Mouse (Mus musculus) midbrain, embryonic 15.5 days (tissue): Measurements from ENCODE around the gene Ccdc17. TPM values are rescaled to one million over a fixed set of nuclear protein-coding genes. Genes with fewer than 3 reads are reported as not detected.
A peak's percentile ranks its signal among the peaks of the same experiment; 100 is the strongest.

Experiments used
- ATAC-seq: fragments of 200-750 bp; cut with Nextera tagmentation; replicated peaks from 2 replicates; pipeline ENCODE4 v1.8.0; 2017; ENCODE audit warnings: moderate TSS enrichment
- H3K27ac ChIP-seq: fragments of 300-500 bp; sonication (generic); 2 replicates; pipeline ENCODE4 v1.5.1; 2015; ENCODE audit warnings: mild to moderate bottlenecking, inconsistent platforms
- H3K27me3 ChIP-seq: fragments of 300-500 bp; sonication (generic); replicated peaks from 2 replicates; pipeline ENCODE4 v1.6.1; 2015; ENCODE audit warnings: inconsistent platforms
- H3K36me3 ChIP-seq: fragments of 300-500 bp; sonication (generic); replicated peaks from 2 replicates; pipeline ENCODE4 v1.6.1; 2015; ENCODE audit warnings: inconsistent platforms
- H3K4me1 ChIP-seq: fragments of 300-500 bp; sonication (generic); 2 replicates; pipeline ENCODE4 v1.6.1; 2015; ENCODE audit warnings: inconsistent platforms
- H3K4me2 ChIP-seq: fragments of 300-500 bp; sonication (generic); 2 replicates; pipeline ENCODE4 v1.6.1; 2015; ENCODE audit warnings: inconsistent platforms, mild to moderate bottlenecking, moderate library complexity
- H3K4me3 ChIP-seq: fragments of 300-500 bp; sonication (generic); 2 replicates; pipeline ENCODE4 v1.5.1; 2015; ENCODE audit warnings: mild to moderate bottlenecking, inconsistent platforms
- H3K9ac ChIP-seq: fragments of 300-500 bp; sonication (generic); 2 replicates; pipeline ENCODE4 v1.6.1; 2015; ENCODE audit warnings: mild to moderate bottlenecking, inconsistent platforms
- H3K9me3 ChIP-seq: fragments of 300-500 bp; sonication (generic); 2 replicates; pipeline ENCODE4 v1.6.1; 2016; ENCODE audit warnings: inconsistent platforms
- WGBS: fragments of 180-500 bp; shearing (Covaris S2); methylation state at CpG from one replicate; pipeline ENCODE4 v1.1.7; 2015; ENCODE audit warnings: mixed read lengths; 5-methylcytosine and 5-hydroxymethylcytosine counted together
- polyA plus RNA-seq: library from polyadenylated mRNA; unstranded; fragments of >200 nt; fragmentation: Nextera tagmentation; extraction: Ambion mirVana; gene quantifications from 2 replicates; pipeline ENCODE4 v1.2.1, GENCODE M21; 2015

Gene Ccdc17
- polyA plus RNA-seq, 1 experiment from 2014 or later: 6.7 TPM

GRCm38 (mm10) chr4:116615237-116615636 lies 18.8 kb downstream of the Ccdc17 start:
- Histone ChIP-seq H3K4me2 (no peak overlapping the region), H3K4me3 (no peak overlapping the region), H3K27me3 (no peaks in the 10 kb centered on the region), H3K27ac (no peak overlapping the region), H3K36me3 (peaks cover 26% of the 10 kb centered on the region), H3K9ac (no peak overlapping the region), H3K4me1 (no peaks in the 10 kb centered on the region), H3K9me3 (no peaks in the 10 kb centered on the region)
- WGBS: 98% methylated on average over 2 of the region's 2 CpGs
- no peak for ATAC-seq

GRCm38 (mm10) chr4:116624831-116625230 lies 28.4 kb downstream of the Ccdc17 start:
- peaks cover 5% of the 10 kb centered on the region; the same call in 1 of the 2 replicates for H3K36me3 ChIP-seq
- WGBS: 98% methylated on average over 4 of the region's 4 CpGs
- H3K27me3 ChIP-seq: no peaks in the 10 kb centered on the region
- H3K9ac ChIP-seq: no peak overlapping the region
- H3K4me2 ChIP-seq: no peak overlapping the region
- no peaks in the 10 kb centered on the region for H3K9me3 ChIP-seq
- H3K4me1 ChIP-seq: peaks cover 23% of the 10 kb centered on the region
- H3K27ac ChIP-seq: no peak overlapping the region
- no peak overlapping the region for H3K4me3 ChIP-seq
- ATAC-seq: no peak

DNA sequence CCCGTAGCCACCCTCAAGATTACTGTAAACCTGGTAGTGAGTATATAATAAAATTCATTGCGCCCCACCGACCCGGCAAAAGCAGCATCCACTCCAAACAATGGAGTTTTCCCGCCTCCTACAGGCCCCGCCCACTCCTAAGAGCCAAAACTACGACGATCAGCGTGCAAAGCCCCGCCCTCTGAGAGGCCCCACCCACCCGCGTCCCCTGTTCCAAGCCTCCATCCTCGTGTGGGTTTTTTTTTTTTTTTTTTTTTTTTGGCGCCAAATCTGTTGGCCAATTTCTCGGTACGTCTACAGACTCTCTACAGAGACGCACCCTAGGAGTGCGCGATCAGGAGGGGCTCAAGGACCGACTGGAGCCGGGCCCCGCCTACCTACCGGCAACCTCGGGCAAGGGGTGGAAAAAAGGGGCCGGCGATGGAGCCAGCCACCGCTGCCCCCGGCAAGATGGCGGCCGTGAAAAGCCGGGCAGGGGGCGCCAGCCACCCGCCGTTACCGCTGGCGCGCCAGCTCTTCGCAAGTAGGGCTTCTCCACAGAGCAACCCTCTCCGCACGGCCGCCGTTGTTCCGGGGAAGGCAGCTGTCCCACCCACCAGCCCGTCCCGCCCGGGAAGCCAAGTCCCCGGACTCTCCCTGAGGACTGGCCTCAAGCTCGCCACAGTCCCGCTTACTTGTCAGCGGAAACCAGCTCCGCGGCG lies 30.4 kb downstream of the Ccdc17 start:
- Histone ChIP-seq H3K27ac (peak overlapping the region; percentile 96), H3K27me3 (no peaks in the 10 kb centered on the region), H3K9me3 (no peaks in the 10 kb centered on the region), H3K4me1 (peaks cover 23% of the 10 kb centered on the region), H3K4me2 (peak overlapping the region; percentile 71), H3K4me3 (peak overlapping the region; percentile 98), H3K9ac (peak overlapping the region; percentile 86), H3K36me3 (no peaks in the 10 kb centered on the region; the same call in 1 of the 2 replicates)
- under 1% methylated on average over 52 of the region's 53 CpGs for WGBS
- peak; percentile 81 for ATAC-seq

DNA sequence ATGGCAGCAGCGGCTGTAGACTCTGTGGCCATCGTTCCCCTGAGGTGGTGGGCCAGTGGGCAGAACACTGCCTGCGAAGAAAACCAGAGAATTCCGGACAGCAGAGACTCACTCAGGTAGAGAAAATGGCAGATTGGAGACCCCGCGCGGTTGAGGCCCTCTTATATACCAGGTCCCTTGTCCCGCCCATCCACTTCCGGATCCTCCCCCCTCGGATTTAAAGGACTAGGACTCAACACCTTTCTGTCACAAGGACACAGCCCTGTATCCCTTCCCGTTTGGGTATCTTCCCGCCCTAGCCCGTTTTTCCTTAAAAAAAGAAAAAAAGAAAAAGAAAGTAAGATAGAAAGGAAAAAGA lies 30.9 kb downstream of the Ccdc17 start:
- ATAC-seq: peak; percentile 96
- Histone ChIP-seq H3K9ac (peak overlapping the region; percentile 86), H3K4me3 (peak overlapping the region; percentile 98), H3K4me2 (peak overlapping the region; percentile 71), H3K27me3 (no peaks in the 10 kb centered on the region), H3K9me3 (no peaks in the 10 kb centered on the region), H3K4me1 (peaks cover 23% of the 10 kb centered on the region), H3K27ac (peak overlapping the region; percentile 96), H3K36me3 (no peaks in the 10 kb centered on the region; the same call in 1 of the 2 replicates)
- 0% methylated on average over 13 of the region's 13 CpGs for WGBS

DNA sequence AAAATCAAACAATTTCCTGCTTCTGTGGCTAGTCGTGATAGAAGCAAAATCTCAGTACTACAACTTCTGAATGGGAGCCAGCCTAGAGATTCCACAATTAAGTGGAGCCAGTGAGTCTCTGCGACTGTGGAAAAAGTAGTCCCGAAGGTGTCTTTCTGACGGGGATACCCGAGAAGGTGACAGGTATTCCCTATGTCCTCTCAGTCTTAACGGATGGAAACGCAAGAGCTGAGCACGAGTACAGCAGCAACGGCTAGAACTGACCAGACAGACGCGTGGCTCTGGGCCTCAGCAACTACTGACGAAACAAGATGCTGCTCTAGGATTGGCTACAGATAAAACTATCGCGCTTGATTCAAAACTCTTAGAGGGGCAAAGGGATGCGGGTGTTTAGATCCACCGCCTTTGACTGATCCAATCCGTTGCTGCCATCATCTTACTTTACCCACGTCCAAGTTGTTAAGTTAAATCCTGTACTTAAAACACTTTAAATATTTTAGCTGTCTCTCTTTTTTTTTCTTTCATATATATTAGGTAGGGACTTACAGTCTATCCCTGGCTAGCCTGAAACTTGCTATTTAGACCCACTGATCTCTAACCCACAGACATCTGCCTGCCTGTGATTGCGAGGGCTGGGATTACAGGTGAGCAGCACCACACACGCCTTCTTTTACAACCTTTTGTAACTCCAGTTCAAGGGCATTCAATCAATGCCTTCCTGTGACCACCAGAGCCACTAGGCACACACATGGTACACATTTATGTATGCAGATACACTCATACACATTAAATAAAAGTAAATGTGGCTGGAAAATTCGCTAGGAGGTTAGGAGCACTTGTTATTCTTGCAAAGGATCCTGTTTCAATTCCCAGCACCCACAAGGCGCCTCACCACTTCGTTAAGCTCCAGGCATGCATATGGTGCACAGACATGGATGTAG lies 31.5 kb downstream of the Ccdc17 start, which contains the start of gene Nasp:
Gene Nasp, minus strand, starts transcription at position 220 of the 941 bp plus-strand sequence.
- peak within 1 kb of the TSS; percentile 96 for H3K27ac ChIP-seq
- WGBS: 7% methylated on average over 23 of the region's 23 CpGs
- peak within 1 kb of the TSS; percentile 86 for H3K9ac ChIP-seq
- no peaks in the 10 kb centered on the region for H3K36me3 ChIP-seq
- H3K4me3 ChIP-seq: peak within 1 kb of the TSS; percentile 98
- peak within 1 kb of the TSS; percentile 71 for H3K4me2 ChIP-seq
- peaks cover 23% of the 10 kb centered on the region for H3K4me1 ChIP-seq
- no peaks in the 10 kb centered on the region for H3K9me3 ChIP-seq
- peak; percentile 92 for ATAC-seq
- no peaks in the 10 kb centered on the region for H3K27me3 ChIP-seq

- no peaks in the 10 kb centered on the region for H3K27me3 ChIP-seq
- H3K9ac ChIP-seq: no peak overlapping the region
- H3K4me1 ChIP-seq: no peaks in the 10 kb centered on the region
- no peak overlapping the region for H3K4me2 ChIP-seq
- no peak for ATAC-seq
- 95% methylated on average over 1 of the region's 1 CpGs for WGBS
- peaks cover 32% of the 10 kb centered on the region for H3K36me3 ChIP-seq
- no peaks in the 10 kb centered on the region for H3K9me3 ChIP-seq
- H3K4me3 ChIP-seq: no peak overlapping the region
- no peak overlapping the region for H3K27ac ChIP-seq
Observed at GRCm38 (mm10) chr4:116635197-116635596, 38.7 kb downstream of the Ccdc17 start.

DNA sequence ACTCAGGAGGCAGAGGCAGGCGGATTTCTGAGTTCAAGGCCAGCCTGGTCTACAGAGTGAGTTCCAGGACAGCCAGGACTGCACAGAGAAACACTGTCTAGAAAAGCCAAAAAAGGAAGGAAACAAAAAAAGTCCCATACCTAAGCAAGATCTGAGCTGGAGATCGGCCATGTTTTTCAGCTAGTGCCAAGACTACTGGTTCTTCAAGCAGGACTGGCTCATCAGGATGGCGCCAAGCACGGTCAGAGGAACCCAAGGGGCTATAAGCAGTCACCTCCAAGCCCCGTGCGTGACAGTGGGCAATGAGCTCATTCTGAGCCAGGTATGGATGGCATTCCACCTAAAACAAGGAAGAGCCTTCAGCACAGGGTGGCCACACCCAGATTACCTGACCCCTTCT lies 42.4 kb downstream of the Ccdc17 start:
- Histone ChIP-seq H3K27ac (no peak overlapping the region), H3K9ac (no peak overlapping the region), H3K4me2 (no peak overlapping the region), H3K4me1 (no peaks in the 10 kb centered on the region), H3K4me3 (no peak overlapping the region), H3K27me3 (no peaks in the 10 kb centered on the region), H3K9me3 (no peaks in the 10 kb centered on the region), H3K36me3 (peaks cover 49% of the 10 kb centered on the region)
- ATAC-seq: no peak
- 94% methylated on average over 6 of the region's 6 CpGs for WGBS

DNA sequence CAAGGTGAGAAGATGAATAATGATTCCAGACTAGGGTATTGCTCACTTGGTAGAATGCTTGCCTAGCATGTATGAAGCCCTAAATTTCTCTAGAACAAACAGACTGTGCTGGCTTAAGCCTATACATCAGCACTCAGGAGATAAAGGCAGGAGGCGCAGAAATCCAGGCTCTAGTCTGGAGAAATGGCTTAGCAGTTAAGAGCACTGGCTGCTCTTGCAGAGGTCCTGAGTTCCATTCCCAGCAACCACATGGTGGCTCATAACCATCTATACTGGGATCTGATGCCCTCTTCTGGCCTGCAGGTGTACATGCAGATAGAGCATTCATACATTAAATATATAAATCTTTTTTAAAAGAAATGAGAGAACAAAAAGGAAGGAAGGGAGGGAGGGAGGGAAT lies 45.6 kb downstream of the Ccdc17 start:
- Histone ChIP-seq H3K9me3 (no peaks in the 10 kb centered on the region), H3K36me3 (peaks cover 39% of the 10 kb centered on the region), H3K27me3 (no peaks in the 10 kb centered on the region), H3K4me1 (peaks cover under 1% of the 10 kb centered on the region), H3K27ac (no peak overlapping the region), H3K9ac (no peak overlapping the region), H3K4me2 (no peak overlapping the region), H3K4me3 (no peak overlapping the region)
- no peak for ATAC-seq
- 100% methylated on average over 1 of the region's 1 CpGs for WGBS

DNA sequence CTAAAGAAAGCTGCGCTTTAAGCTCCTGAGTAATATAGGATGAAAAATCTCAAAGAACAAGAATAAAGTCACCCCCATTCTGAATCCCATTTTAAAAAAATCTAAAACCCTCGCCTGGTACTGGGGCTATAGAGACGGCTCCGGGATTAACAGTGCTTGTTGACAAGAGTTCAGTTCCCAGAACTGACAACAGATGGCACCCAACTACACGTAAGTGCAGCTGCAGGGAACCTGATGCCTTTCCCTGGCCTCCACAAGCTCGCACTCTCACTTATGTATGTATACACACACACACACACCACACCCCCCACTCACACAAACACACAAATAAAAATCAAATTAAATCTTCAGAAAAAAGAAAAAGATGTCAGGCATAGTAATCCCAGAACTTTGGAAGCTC lies 47.9 kb downstream of the Ccdc17 start:
- H3K9me3 ChIP-seq: no peaks in the 10 kb centered on the region
- H3K4me2 ChIP-seq: no peak overlapping the region
- H3K27ac ChIP-seq: no peak overlapping the region
- H3K4me1 ChIP-seq: peaks cover 22% of the 10 kb centered on the region
- H3K36me3 ChIP-seq: peaks cover 25% of the 10 kb centered on the region
- 51% methylated on average over 6 of the region's 6 CpGs for WGBS
- H3K4me3 ChIP-seq: no peak overlapping the region
- no peak overlapping the region for H3K9ac ChIP-seq
- ATAC-seq: 0 out of 2 replicates have a peak, but pooled peaks have one; percentile 50
- H3K27me3 ChIP-seq: no peaks in the 10 kb centered on the region

DNA sequence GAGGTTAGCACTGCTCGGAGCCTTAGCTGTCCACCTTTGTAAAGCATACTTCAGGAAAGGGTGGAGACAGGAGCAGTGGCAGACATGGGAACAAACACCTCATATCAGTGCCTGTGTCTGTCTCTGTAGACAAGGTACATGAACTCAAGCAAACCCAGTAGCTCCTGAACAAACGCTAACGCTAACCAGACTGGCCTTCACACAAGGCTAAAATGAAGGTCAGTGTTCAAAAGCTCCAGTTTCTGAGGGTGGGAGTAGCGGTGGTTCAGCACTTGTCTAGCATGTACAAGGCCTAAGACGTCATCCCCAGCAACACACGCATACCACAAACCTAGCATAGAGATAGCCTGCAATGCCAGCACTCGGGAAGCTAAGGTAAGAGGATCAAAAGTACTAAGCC lies 49.2 kb downstream of the Ccdc17 start:
- Histone ChIP-seq H3K4me1 (peaks cover 34% of the 10 kb centered on the region), H3K9ac (no peak overlapping the region), H3K36me3 (peaks cover 15% of the 10 kb centered on the region)

DNA sequence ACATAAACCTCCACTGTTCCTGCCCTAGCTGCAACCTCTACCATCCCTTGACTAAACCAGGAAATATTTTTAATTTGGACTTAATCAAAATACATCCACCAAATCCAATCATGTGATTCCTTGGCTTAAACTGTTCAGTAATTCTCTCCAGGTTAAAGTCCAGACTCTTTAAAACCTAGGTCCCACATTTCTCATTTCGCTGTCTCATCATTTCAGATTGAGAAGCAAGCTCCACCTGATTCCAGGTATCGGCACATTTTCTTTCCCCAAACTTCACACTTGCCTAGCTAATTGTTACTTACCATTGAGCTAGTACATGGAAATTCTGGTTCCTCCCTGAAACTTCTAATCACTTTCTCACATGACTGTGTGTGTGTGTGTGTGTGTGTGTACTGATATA lies 53.0 kb downstream of the Ccdc17 start:
- no peak for ATAC-seq
- Histone ChIP-seq H3K4me1 (peaks cover 38% of the 10 kb centered on the region), H3K36me3 (no peaks in the 10 kb centered on the region), H3K4me2 (peak overlapping the region; percentile 79), H3K4me3 (no peak overlapping the region; the same call in 1 of the 2 replicates), H3K27ac (no peak overlapping the region), H3K9me3 (no peaks in the 10 kb centered on the region), H3K9ac (no peak overlapping the region), H3K27me3 (no peaks in the 10 kb centered on the region)
- WGBS: 96% methylated on average over 2 of the region's 2 CpGs

More for the DNA sequence above, 49.2 kb downstream of the Ccdc17 start:
- Histone ChIP-seq H3K9me3 (no peaks in the 10 kb centered on the region), H3K27me3 (no peaks in the 10 kb centered on the region), H3K27ac (no peak overlapping the region), H3K4me3 (no peak overlapping the region), H3K4me2 (no peak overlapping the region)
- WGBS: 90% methylated on average over 7 of the region's 7 CpGs
- no peak for ATAC-seq
